Mouse (Mus musculus): ENCODE data around the gene Aars2. TPM values are rescaled to one million over a fixed set of nuclear protein-coding genes. Genes with fewer than 3 reads are reported as not detected.

The Aars2 gene
- total RNA-seq, 2 experiments from 2014 or later: 18.4 to 19.0 TPM

- no peak for DNase-seq (ENCODE audit: low spot score in 2 of 2)
Measured at GRCm38 (mm10) chr17:45556514-45557245, 50.0 kb downstream of the Aars2 start.

DNA sequence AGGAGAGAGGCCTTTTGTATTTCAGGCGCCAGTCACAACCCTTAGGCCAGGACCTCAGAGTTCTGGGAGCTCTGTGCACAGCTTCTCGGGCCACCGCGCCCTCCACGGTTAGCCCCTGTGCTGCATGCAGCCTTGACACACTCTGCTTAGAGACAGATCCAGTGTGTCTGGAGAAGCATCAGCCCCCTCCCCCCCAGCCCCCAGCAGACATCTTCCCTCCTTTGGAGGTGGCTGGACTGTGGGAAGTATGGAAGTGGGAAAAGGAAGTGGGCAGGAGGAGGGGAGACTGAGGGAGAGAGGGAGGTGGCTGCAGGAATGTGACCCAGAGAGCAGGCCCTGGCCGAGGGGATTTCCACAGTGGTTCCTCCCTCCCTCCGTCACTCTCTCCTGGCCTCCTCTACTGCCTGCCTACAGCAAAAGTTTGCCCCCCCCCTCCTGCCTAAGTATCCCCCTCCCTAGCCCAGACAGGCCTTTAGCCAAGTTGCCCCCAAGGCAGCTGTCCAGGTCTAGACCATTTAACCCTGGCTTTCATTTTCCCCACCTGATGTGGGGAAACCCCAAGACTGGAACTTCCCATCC lies 50.7 kb downstream of the Aars2 start:
- DNase-seq (ENCODE audit: low spot score in 2 of 2): no peak

- no peak for DNase-seq (ENCODE audit: low spot score in 2 of 2)
Measured at GRCm38 (mm10) chr17:45557998-45558862, 51.6 kb downstream of the Aars2 start.

GRCm38 (mm10) chr17:45559732-45560525 lies 53.3 kb downstream of the Aars2 start:
- DNase-seq (ENCODE audit: low spot score in 2 of 2): no peak

DNA sequence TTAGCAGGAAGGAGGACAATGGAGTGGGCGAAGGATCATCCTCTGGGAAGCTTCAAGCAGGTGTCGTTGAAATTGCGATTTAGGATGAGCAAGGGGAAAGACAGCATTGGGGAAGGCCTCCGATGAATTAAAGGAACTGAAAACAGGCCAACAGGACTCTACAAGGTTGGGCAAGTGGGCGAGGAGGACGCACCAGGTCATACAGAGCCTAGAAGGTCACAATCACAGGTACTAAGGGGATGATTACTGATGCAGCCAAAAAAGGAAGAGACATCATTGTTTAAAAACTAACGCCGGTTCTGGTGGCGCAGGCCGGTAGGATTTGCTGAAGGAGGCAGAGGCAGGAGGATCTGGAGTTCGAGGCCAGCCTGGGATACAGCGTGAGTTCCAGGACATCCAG lies 56.6 kb downstream of the Aars2 start:
- no peak for DNase-seq (ENCODE audit: low spot score in 2 of 2)

- DNase-seq (ENCODE audit: low spot score in 2 of 2): peak; percentile 91
Measured at GRCm38 (mm10) chr17:45563655-45564530, 57.3 kb downstream of the Aars2 start, which contains the start of gene Slc35b2. Slc35b2 (plus strand) TSS chr17:45563874.

GRCm38 (mm10) chr17:45564531-45565084 lies 58.0 kb downstream of the Aars2 start:
- DNase-seq (ENCODE audit: low spot score in 2 of 2): no peak

GRCm38 (mm10) chr17:45565103-45565502 lies 58.5 kb downstream of the Aars2 start:
- DNase-seq (ENCODE audit: low spot score in 2 of 2): no peak

DNA sequence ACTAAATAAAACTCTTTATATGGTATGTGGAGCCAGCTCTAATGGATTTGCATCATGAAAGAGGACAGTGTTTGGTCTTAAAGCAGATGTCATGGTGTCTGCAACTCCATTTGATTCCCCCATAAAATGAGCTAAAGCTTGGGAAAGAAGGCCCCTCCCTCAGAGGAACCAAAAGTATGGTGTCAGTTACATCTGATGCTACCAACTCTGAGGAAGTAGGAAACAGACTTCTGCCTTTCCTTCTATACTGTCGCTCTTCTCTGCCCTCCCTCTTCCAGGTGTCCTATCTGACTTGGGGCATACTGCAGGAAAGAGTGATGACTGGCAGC lies 59.4 kb downstream of the Aars2 start:
- no peak for DNase-seq (ENCODE audit: low spot score in 2 of 2)

DNA sequence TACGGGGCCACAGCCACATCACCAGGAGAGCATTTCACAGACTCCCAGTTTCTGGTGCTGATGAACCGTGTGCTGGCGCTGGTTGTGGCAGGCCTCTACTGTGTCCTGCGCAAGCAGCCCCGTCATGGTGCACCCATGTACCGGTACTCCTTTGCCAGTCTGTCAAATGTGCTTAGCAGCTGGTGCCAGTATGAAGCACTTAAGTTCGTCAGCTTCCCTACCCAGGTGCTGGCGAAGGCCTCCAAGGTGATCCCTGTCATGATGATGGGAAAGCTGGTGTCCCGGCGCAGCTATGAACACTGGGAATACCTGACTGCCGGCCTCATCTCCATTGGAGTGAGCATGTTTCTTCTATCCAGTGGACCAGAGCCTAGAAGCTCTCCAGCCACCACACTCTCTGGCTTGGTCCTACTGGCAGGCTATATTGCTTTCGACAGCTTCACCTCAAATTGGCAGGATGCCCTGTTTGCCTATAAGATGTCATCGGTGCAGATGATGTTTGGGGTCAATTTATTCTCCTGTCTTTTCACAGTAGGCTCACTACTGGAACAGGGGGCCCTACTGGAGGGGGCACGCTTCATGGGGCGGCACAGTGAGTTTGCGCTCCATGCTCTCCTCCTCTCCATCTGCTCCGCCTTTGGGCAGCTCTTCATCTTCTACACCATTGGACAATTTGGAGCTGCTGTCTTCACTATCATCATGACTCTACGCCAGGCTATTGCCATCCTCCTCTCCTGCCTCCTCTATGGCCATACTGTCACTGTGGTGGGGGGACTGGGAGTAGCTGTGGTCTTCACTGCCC lies 59.9 kb downstream of the Aars2 start:
- DNase-seq (ENCODE audit: low spot score in 2 of 2): no peak

DNA sequence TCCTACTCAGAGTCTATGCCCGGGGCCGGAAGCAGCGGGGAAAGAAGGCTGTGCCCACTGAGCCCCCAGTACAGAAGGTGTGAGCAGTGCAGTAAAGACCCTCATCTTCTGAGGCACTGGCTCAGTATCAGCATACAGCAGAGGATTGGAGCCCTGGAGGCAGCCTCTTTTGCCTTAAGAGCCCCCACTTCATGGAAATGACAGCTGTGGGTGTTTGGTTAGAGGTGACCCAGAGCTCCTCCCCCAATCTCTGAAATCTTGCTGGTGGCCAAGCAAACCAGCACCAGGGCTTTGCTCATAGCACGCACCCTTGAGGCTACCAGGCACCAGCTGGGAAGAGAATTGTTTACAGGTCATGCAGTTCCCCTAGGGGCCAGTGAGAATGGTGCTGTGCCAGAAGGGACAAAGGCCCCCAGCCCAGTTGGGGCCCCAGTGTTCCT lies 60.5 kb downstream of the Aars2 start:
- DNase-seq (ENCODE audit: low spot score in 2 of 2): no peak

DNA sequence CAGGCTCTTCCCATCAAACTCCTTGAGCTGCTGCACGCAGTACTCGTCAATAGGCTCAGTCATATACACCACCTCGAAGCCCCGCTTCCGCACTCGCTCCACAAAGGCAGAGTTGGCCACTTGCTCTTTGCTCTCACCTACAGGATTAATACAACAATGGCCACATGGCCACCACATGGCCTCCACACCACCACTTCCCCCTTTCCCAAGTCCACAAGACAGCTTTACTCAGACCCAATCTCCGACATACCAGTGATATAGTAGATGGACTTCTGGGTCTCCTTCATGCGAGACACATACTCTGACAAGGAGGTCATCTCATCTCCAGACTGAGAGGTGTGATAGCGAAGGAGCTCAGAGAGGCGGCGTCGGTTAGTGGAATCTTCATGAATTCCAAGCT lies 62.3 kb downstream of the Aars2 start:
- no peak for DNase-seq (ENCODE audit: low spot score in 2 of 2)

DNA sequence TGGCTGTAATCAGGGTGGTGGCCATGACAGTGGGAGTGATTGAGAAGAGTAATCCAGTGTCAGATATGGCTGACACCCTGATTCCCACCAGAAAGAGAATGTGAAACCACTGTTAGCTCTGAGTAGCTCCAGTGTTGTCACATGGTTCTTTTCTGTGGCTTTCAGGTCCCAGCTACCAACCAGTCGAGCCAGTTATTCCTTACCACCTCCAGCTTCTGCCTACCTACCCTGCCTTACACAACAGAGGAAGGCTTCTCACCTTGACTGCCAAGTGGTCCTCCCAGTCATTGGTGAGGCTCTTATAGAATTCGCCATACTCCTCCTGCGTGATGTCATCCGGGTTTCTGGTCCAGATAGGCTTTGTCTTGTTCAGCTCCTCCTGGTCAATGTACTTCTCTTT lies 63.4 kb downstream of the Aars2 start:
- no peak for DNase-seq (ENCODE audit: low spot score in 2 of 2)

Other genes starting within 250 kb of the Aars2 start
- gene Cdc5l, start 73.1 kb upstream of the Aars2 start, total RNA-seq (2021): 10 to 100 TPM; 49.1 to 52.0 TPM
- gene Spats1, start 31.4 kb upstream of the Aars2 start, total RNA-seq (2021): under 1 TPM in 1 of 2 experiments, not detected in 1; 0.48 TPM
- gene Tcte1, start 16.6 kb downstream of the Aars2 start, total RNA-seq (2021): not detected
- 1 to 10 TPM; 1.7 to 3.7 TPM for gene Tmem151b, start 42.8 kb downstream of the Aars2 start, total RNA-seq (2021)
- 1 to 10 TPM; 3.0 to 4.5 TPM for gene Nfkbie, start 48.9 kb downstream of the Aars2 start, total RNA-seq (2021)
- 10 to 100 TPM; 69.2 to 71.8 TPM for gene Slc35b2, start 57.0 kb downstream of the Aars2 start, total RNA-seq (2021)
- gene Hsp90ab1, start 66.4 kb downstream of the Aars2 start, total RNA-seq (2021): 1,000 to 10,000 TPM; 1,575 to 1,663 TPM
- 100 to 1,000 TPM; 138 to 145 TPM for gene Slc29a1, start 92.8 kb downstream of the Aars2 start, total RNA-seq (2021)
- gene Mymx, start 95.3 kb downstream of the Aars2 start, total RNA-seq (2021): 1 to 10 TPM; 1.6 to 4.0 TPM
- 1 to 10 TPM in 1 of 2 experiments, not detected in 1; 2.2 TPM for gene Capn11, start 152.5 kb downstream of the Aars2 start, total RNA-seq (2021)
- 100 to 1,000 TPM in 1 of 2 experiments, 10 to 100 TPM in 1; 95.6 to 103 TPM for gene Mrpl14, start 179.5 kb downstream of the Aars2 start, total RNA-seq (2021)
- gene Tmem63b, start 180.1 kb downstream of the Aars2 start, total RNA-seq (2021): 10 to 100 TPM; 49.5 to 57.6 TPM
- gene 1600014C23Rik, start 227.0 kb downstream of the Aars2 start, total RNA-seq (2021): not detected

Measured in adrenal gland, postnatal 4 days (tissue).